Mouse (Mus musculus): Measurements from ENCODE around the gene Fxyd4. TPM values are rescaled to one million over a fixed set of nuclear protein-coding genes. Genes with fewer than 3 reads are reported as not detected.

The Fxyd4 gene
- not detected for total RNA-seq (2023)

DNA sequence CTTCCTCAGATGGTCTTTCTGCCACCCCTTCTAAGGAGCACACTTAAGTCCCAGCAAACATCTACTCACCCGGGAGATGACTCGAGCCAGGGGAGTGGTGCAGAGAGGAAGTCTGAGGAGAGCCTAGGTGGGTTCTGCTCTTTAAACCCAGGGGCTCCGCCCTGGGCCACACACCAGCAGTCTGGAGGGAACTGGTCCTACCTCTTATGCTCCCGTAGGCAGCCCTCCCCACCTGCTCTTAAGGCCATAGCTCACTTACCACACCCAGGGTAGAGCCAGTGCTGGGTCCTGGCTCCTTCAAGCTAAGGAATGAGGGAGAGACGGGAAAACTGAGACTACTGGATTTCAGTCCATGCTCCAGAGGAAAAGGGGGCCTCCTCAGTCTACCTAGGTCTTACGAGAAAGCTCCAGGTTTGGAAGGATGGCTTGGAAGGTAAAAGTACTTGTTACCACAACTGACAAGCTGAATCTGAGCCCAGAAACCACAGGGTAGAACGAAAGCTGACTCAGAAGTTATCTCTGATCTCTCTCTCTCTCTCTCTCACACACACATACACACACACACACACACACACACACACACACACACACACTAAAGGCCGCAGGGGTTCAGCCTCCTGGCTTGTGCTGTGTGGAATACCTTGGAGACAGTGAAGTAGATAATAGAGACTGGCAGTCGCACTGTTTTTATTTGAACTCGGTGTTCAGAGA is at the start of gene Fxyd4:
Gene Fxyd4 (minus strand): TSS at position 471 of the 711 bp plus-strand sequence.

DNA sequence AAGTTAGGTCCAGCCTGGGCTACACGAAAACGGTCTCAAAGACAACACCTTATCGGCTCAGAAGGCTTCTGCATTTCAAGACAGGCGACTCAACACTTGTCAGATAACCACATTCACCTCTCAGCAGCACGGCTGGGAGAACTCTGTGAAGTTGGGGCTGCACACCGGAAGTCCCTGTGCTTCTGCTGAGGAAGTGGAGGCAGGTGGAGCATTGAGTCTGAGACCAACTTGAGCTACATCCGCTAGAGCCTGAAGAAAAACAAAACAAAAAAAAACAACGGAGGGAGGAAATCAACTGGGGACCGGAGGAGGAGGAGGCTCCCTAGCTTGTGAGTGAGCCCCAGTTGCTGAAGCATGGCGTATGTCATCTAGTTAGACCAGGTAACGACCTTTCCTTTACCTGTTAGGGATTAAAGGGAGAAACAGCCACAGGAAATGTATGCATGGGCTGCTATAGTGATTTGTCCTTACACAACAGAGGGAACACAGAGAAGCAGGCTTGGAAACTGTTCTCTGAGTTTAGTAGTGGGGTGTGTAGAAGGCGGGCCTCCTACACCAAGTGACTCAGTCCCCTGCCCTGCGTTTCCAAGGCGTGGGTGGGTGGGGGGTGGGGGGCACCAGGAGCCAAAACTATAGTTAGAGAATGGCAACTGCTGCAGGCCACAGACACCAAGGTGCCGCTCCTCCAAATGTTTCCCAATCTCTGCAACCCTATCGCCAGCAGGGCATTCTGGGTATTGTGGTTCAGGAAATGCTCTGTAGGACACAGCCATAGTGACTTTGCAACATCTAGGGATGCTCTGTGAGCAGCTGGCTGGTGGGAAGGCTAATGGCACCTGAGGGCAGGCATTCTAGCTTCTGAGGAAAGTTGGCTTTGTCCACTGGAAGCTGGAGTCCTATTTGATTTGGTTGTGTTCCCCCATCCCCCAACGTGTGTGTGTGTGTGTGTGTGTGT is 37.1 kb downstream of the Fxyd4 start, which contains the start of gene Hnrnpf:
Gene Hnrnpf (plus strand): TSS at position 199 of the 955 bp plus-strand sequence.

Other genes with a start within 250 kb of the Fxyd4 start
- gene Zfp637, start 96.5 kb downstream of the Fxyd4 start, total RNA-seq (2023), result 12.7 TPM
- 2.2 TPM for gene Zfp239, start 75.6 kb downstream of the Fxyd4 start, total RNA-seq (2023)
- gene Hnrnpf, start 37.4 kb downstream of the Fxyd4 start, total RNA-seq (2023), result 920 TPM
- 1.4 TPM for gene Rasgef1a, start 73.7 kb upstream of the Fxyd4 start, total RNA-seq (2023)
- gene Csgalnact2, start 201.4 kb upstream of the Fxyd4 start, total RNA-seq (2023), result 13.1 TPM

Data from CD4-positive naive resting alpha-beta T cell, adult 57 days (primary cell).